Mouse (Mus musculus) G1E (cell line): ENCODE measurements around the gene Hoxc12.

Source experiments
- CTCF ChIP-seq: IDR thresholded peaks from 2 replicates; pipeline ENCODE4 v1.5.1; 2012; ENCODE audit warnings: low read depth, low read length, inconsistent platforms, mixed read lengths
- POLR2AphosphoS5 ChIP-seq: IDR thresholded peaks from 2 replicates; pipeline ENCODE4 v1.6.1; 2012; ENCODE audit warnings: low read depth, low read length, inconsistent platforms; ENCODE audit not compliant: insufficient replicate concordance
- TAL1 ChIP-seq: conservative IDR thresholded peaks from 2 replicates; pipeline ENCODE4 v1.6.1; 2012; ENCODE audit warnings: low read depth, low read length, inconsistent platforms, mixed read lengths

DNA sequence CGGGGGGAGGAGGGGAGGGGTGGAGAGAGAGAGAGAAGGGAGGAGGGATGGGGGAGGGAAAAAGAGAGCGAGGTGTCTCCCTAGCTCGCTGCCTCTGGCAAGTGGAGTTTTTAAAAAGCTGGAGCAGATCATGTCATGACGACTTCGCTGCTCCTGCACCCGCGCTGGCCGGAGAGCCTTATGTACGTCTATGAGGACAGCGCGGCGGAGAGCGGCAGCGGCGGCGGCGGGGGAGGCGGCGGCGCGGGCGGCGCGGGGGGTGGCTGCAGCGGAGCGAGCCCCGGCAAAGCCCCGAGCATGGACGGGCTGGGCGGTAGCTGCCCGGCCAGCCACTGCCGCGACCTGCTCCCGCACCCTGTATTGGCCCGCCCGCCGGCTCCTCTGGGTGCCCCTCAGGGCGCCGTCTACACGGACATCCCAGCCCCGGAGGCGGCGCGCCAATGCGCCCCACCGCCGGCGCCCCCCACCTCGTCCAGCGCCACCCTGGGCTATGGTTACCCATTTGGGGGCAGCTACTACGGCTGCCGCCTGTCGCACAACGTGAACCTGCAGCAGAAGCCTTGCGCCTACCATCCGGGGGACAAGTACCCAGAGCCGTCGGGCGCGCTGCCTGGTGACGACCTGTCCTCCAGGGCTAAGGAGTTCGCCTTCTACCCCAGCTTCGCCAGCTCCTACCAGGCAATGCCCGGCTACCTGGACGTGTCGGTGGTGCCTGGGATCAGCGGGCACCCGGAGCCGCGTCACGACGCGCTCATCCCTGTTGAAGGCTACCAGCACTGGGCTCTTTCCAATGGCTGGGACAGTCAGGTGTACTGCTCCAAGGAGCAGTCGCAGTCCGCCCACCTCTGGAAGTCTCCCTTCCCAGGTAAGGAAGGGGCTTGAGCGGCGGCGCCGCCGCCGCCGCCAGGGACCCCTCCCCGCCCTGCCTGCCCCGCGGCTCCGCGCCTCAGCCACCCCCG, 15.2 kb upstream of the Hoxc12 start, which contains the start of gene Hoxc13:
- TF ChIP-seq CTCF (no peak), TAL1 (no peak), POLR2AphosphoS5 (no peak)
